8 mouse cellular contexts compared by ENCODE assay signal in the genomic region with DNA sequence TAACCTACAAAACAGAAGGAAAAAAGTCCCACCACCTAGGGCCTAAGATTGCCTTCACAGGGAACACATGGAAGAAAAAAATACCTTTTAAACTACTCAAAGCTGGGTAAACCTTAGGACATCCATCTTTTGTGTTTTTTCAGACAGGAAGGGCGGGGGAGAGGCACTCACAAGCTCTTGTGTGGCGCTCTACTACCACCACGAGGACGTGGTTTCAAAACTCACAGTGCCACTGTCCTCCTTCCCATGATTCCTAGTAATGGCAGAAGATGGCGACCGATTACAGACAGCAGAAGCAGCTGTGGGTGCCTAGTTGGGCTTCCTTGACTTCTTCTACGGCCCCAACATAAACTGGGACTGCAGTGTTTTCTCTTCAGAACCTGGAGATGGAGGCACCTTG.
DNase-seq lines count a peak whose midpoint lies in the region; ATAC-seq and TF ChIP-seq lines count a peak whose summit lies in the region.

No protein-coding gene starts in this region.

- TF ChIP-seq CTCF in heart, postnatal 0 days (IDR thresholded peaks at IDR 0.05; ENCODE audit: low read depth): peak; percentile 28; the same call in 1 of the 2 replicates

- no peak for ATAC-seq in heart, postnatal 0 days (ENCODE audit: insufficient read depth, low read depth)
- no peak for ATAC-seq in heart, embryonic 11.5 days (replicated peaks; ENCODE audit: insufficient number of reproducible peaks, low FRiP score, low TSS enrichment)
- no peak for ATAC-seq in megakaryocyte, adult 5-6 weeks (ENCODE audit: poor library complexity, severe bottlenecking)
- ATAC-seq in erythroblast, adult 5-6 weeks (replicated peaks; ENCODE audit: low FRiP score, poor library complexity, severe bottlenecking): no peak
- ATAC-seq in midbrain, embryonic 11.5 days (ENCODE audit: low FRiP score): no peak

- no peaks in the 10 kb centered on the region for H3K36me3 ChIP-seq in heart, postnatal 0 days (replicated peaks; ENCODE audit: control insufficient read depth, insufficient read depth, low read length)
- 0 out of 2 replicates have a peak, but pooled peaks cover 2% of the 10 kb centered on the region for H3K36me3 ChIP-seq in heart, embryonic 11.5 days (ENCODE audit: control insufficient read depth, insufficient read depth, low read length)
- H3K36me3 ChIP-seq in megakaryocyte, embryonic 14.5 days (replicated peaks; ENCODE audit: low read length): peaks cover 10% of the 10 kb centered on the region
- H3K36me3 ChIP-seq in midbrain, embryonic 11.5 days (ENCODE audit: control insufficient read depth, insufficient read depth, low read length): no peaks in the 10 kb centered on the region

- H3K27ac ChIP-seq in heart, postnatal 0 days (ENCODE audit: low read depth): no peak overlapping the region
- H3K27ac ChIP-seq in heart, embryonic 11.5 days (ENCODE audit: low read depth, low read length): no peak overlapping the region
- no peak overlapping the region for H3K27ac ChIP-seq in midbrain, embryonic 11.5 days (ENCODE audit: low read depth, low read length)

- H3K9ac ChIP-seq in heart, postnatal 0 days (replicated peaks; ENCODE audit: low read depth, low read length): no peak overlapping the region
- no peak overlapping the region for H3K9ac ChIP-seq in heart, embryonic 11.5 days (ENCODE audit: low read depth, low read length)
- no peak overlapping the region for H3K9ac ChIP-seq in midbrain, embryonic 11.5 days (ENCODE audit: low read length)

- no peaks in the 10 kb centered on the region for H3K9me3 ChIP-seq in heart, postnatal 0 days (replicated peaks; ENCODE audit: control insufficient read depth, low read length)
- H3K9me3 ChIP-seq in heart, embryonic 11.5 days (replicated peaks; ENCODE audit: control insufficient read depth, low read length): no peaks in the 10 kb centered on the region
- H3K9me3 ChIP-seq in megakaryocyte, embryonic 14.5 days: no peaks in the 10 kb centered on the region
- H3K9me3 ChIP-seq in midbrain, embryonic 11.5 days (ENCODE audit: control insufficient read depth, low read length): no peaks in the 10 kb centered on the region

- DNase-seq in heart, postnatal 0 days (ENCODE audit: low spot score): no peak
- DNase-seq in R1 (ENCODE audit: low read depth, low spot score): peak; percentile 68
- DNase-seq in natural killer cell, adult 2 months (ENCODE audit: low spot score in 2 of 2): peak; percentile 19 to 93
- no peak for DNase-seq in midbrain, embryonic 11.5 days (ENCODE audit: low spot score, missing footprints)

- H3K4me1 ChIP-seq in heart, postnatal 0 days (ENCODE audit: control insufficient read depth, insufficient read depth): no peaks in the 10 kb centered on the region
- no peaks in the 10 kb centered on the region for H3K4me1 ChIP-seq in heart, embryonic 11.5 days (ENCODE audit: control insufficient read depth, insufficient read depth, low read length)
- peaks cover 69% of the 10 kb centered on the region for H3K4me1 ChIP-seq in megakaryocyte, embryonic 14.5 days
- H3K4me1 ChIP-seq in midbrain, embryonic 11.5 days (ENCODE audit: control insufficient read depth, insufficient read depth, low read length): no peaks in the 10 kb centered on the region

- no peaks in the 10 kb centered on the region for H3K27me3 ChIP-seq in heart, postnatal 0 days (ENCODE audit: control insufficient read depth, insufficient read depth, low read length)
- no peaks in the 10 kb centered on the region for H3K27me3 ChIP-seq in heart, embryonic 11.5 days (ENCODE audit: control insufficient read depth, insufficient read depth, low read length)
- no peaks in the 10 kb centered on the region for H3K27me3 ChIP-seq in megakaryocyte, embryonic 14.5 days (replicated peaks)
- no peaks in the 10 kb centered on the region for H3K27me3 ChIP-seq in midbrain, embryonic 11.5 days (ENCODE audit: control insufficient read depth, insufficient read depth, low read length)

- no peak for TF ChIP-seq EP300 in heart, postnatal 0 days (IDR thresholded peaks at IDR 0.05; ENCODE audit: low read depth)

- 64% methylated on average over 7 of the region's 7 CpGs for WGBS in heart, postnatal 0 days
- 67% methylated on average over 7 of the region's 7 CpGs for WGBS in heart, embryonic 11.5 days (ENCODE audit: insufficient replicate concordance)
- 73% methylated on average over 7 of the region's 7 CpGs for WGBS in midbrain, embryonic 11.5 days

- no peak overlapping the region; the same call in 1 of the 2 replicates for H3K4me3 ChIP-seq in heart, postnatal 0 days (ENCODE audit: low read depth, low read length)
- H3K4me3 ChIP-seq in heart, embryonic 11.5 days (ENCODE audit: low read depth, low read length): no peak overlapping the region
- H3K4me3 ChIP-seq in megakaryocyte, embryonic 14.5 days (replicated peaks): peak overlapping the region; percentile 53
- no peak overlapping the region for H3K4me3 ChIP-seq in midbrain, embryonic 11.5 days (ENCODE audit: low read depth, low read length)

- peak overlapping the region; percentile 12; the same call in 1 of the 2 replicates for H3K4me2 ChIP-seq in heart, postnatal 0 days (ENCODE audit: low read depth, low read length)
- H3K4me2 ChIP-seq in heart, embryonic 11.5 days: no peak overlapping the region
- H3K4me2 ChIP-seq in midbrain, embryonic 11.5 days: no peak overlapping the region

Comparison
In these comparisons a context has a peak if more than half of its experiments do, and no peak if none do; other contexts are left out.
1. DNase-seq: peak in R1 (single experiment) and natural killer cell, adult 2 months (2 of 2); none in heart, postnatal 0 days (single experiment) and midbrain, embryonic 11.5 days (single experiment).